9 mouse cellular contexts compared by ENCODE assay signal in the genomic region with DNA sequence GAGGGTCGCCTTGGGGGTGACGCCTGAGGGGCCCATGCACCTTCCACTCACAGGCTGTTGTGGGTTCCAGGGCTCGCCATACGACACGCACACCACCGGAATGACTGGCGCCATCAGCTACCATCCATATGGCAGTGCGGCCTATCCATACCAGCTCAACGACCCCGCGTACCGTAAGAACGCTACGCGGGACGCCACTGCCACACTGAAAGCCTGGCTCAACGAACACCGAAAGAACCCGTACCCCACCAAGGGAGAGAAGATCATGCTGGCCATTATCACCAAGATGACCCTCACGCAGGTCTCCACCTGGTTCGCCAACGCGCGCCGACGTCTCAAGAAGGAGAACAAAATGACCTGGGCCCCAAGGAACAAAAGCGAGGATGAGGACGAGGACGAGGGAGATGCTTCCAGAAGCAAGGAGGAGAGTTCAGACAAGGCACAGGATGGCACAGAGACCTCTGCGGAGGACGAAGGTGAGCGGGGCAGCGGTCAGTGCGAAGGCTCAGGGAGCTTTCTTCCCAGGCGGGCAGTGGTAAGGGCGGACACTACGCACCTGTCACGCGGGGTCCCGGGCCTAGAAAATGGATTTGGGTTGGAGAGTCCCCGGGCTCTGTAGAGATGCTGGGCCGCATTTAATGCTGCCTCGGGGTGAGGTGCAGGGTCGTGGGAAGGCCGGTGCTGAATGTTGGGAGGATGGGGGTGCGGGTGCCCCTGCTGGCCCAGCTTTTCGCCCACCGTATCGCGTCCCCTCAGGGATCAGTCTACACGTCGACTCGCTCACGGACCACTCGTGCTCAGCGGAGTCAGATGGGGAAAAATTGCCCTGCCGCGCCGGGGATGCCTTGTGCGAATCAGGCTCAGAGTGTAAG. TPM values are rescaled to one million over a fixed set of nuclear protein-coding genes. Genes with fewer than 3 reads are reported as not detected.
DNase-seq lines count a peak whose midpoint lies in the region; ATAC-seq and TF ChIP-seq lines count a peak whose summit lies in the region.
"Had no signal": no experiment of that assay in that cellular context is flagged by ENCODE, and none has a peak within 500 bp of the region (broad histone marks: within the 10 kb centered on the region; RNA-seq: fewer than 3 reads in every experiment).

No protein-coding gene starts in this region.

- H3K27ac ChIP-seq in kidney, embryonic 15.5 days: no peak overlapping the region
- no peak overlapping the region for H3K27ac ChIP-seq in bone marrow macrophage, adult 2 months (ENCODE audit: insufficient read depth, low read depth, low read length)
- peak overlapping the region; percentile 98 for H3K27ac ChIP-seq in hindbrain, embryonic 10.5 days
- H3K27ac ChIP-seq in midbrain, postnatal 0 days (ENCODE audit: low read depth, low read length): peak overlapping the region; percentile 85

- WGBS in kidney, embryonic 15.5 days: 1% methylated on average over 60 of the region's 60 CpGs
- WGBS in hindbrain, embryonic 10.5 days: 2% methylated on average over 60 of the region's 60 CpGs
- WGBS in midbrain, postnatal 0 days: 1% methylated on average over 60 of the region's 60 CpGs

- TF ChIP-seq CTCF in bone marrow macrophage, adult 2 months (IDR thresholded peaks at IDR 0.05; ENCODE audit: low read depth, low read length): no peak
- no peak for TF ChIP-seq CTCF in midbrain, postnatal 0 days (IDR thresholded peaks at IDR 0.05)

- ATAC-seq in kidney, embryonic 15.5 days (replicated peaks; ENCODE audit: low FRiP score): no peak
- no peak for ATAC-seq in midbrain, postnatal 0 days (ENCODE audit: low FRiP score)

- TF ChIP-seq POLR2A in bone marrow macrophage, adult 2 months (IDR thresholded peaks at IDR 0.05; ENCODE audit: borderline replicate concordance, low read depth, low read length): no peak

- intact Hi-C loops in gastrocnemius, postnatal 36 days (cut with DNase I): no loop called here

- H3K4me1 ChIP-seq in kidney, embryonic 15.5 days: peaks cover 33% of the 10 kb centered on the region
- H3K4me1 ChIP-seq in bone marrow macrophage, adult 2 months (ENCODE audit: control insufficient read depth, insufficient read depth, low read length): no peaks in the 10 kb centered on the region
- peaks cover 95% of the 10 kb centered on the region for H3K4me1 ChIP-seq in hindbrain, embryonic 10.5 days (replicated peaks)
- no peaks in the 10 kb centered on the region for H3K4me1 ChIP-seq in midbrain, postnatal 0 days (ENCODE audit: insufficient read depth, low read length)

- no peak overlapping the region for H3K9ac ChIP-seq in kidney, embryonic 15.5 days
- H3K9ac ChIP-seq in midbrain, postnatal 0 days (replicated peaks; ENCODE audit: low read length, poor library complexity, severe bottlenecking): peak overlapping the region; percentile 81

- no peaks in the 10 kb centered on the region for H3K36me3 ChIP-seq in kidney, embryonic 15.5 days
- peaks cover 30% of the 10 kb centered on the region for H3K36me3 ChIP-seq in hindbrain, embryonic 10.5 days
- H3K36me3 ChIP-seq in midbrain, postnatal 0 days (ENCODE audit: insufficient read depth, low read length): no peaks in the 10 kb centered on the region

- H3K4me2 ChIP-seq in kidney, embryonic 15.5 days: peak overlapping the region; percentile 36
- peak overlapping the region; percentile 73 for H3K4me2 ChIP-seq in midbrain, postnatal 0 days (ENCODE audit: low read depth, low read length, poor library complexity, severe bottlenecking)

- peak overlapping the region; percentile 55 for H3K4me3 ChIP-seq in kidney, embryonic 15.5 days (replicated peaks)
- H3K4me3 ChIP-seq in bone marrow macrophage, adult 2 months (ENCODE audit: insufficient read depth, low read length): peak overlapping the region; percentile 10; the same call in 1 of the 2 replicates
- peak overlapping the region; percentile 91 for H3K4me3 ChIP-seq in hindbrain, embryonic 10.5 days
- peak overlapping the region; percentile 48 for H3K4me3 ChIP-seq in midbrain, postnatal 0 days (ENCODE audit: low read depth, low read length)

- H3K27me3 ChIP-seq in kidney, embryonic 15.5 days: peaks cover 99% of the 10 kb centered on the region
- H3K27me3 ChIP-seq in hindbrain, embryonic 10.5 days (ENCODE audit: insufficient read depth, poor library complexity, severe bottlenecking): peaks cover 99% of the 10 kb centered on the region
- H3K27me3 ChIP-seq in midbrain, postnatal 0 days (ENCODE audit: insufficient read depth, low read length): peaks cover 5% of the 10 kb centered on the region; the same call in 1 of the 2 replicates

- DNase-seq in kidney, adult 9 months: no peak
- DNase-seq in hindbrain, embryonic 10.5 days (ENCODE audit: low spot score): peak; percentile 56
- DNase-seq in midbrain, postnatal 0 days (ENCODE audit: low spot score): no peak
- DNase-seq in gastrocnemius, postnatal 36 days: no peak
- DNase-seq in cerebellum, postnatal 36 days: no peak
- no peak for DNase-seq in layer of hippocampus, postnatal 25 days (ENCODE audit: extremely low spot score in 1 of 2, low spot score in 1 of 2)
- DNase-seq: layer of hippocampus, adult 9-11 months had no signal

- H3K9me3 ChIP-seq in kidney, embryonic 15.5 days (replicated peaks): no peaks in the 10 kb centered on the region
- H3K9me3 ChIP-seq in hindbrain, embryonic 10.5 days: no peaks in the 10 kb centered on the region
- no peaks in the 10 kb centered on the region for H3K9me3 ChIP-seq in midbrain, postnatal 0 days (ENCODE audit: low read length)

RNA-seq across cellular contexts. Expression of gene Irx2, which starts 2.1 kb away (rescaled TPM):
- polyA plus RNA-seq in kidney, embryonic 15.5 days (2015; fragmentation: Nextera tagmentation; extraction: Ambion mirVana): 7.9 and 8.0 TPM in 2 replicates
- polyA plus RNA-seq in bone marrow macrophage, adult 2 months (2012; ENCODE audit: insufficient read depth, insufficient read length, missing spikeins): not detected in 2 replicates
- 38.1 and 50.5 TPM in 2 replicates for polyA plus RNA-seq in hindbrain, embryonic 10.5 days (2016; fragmentation: Nextera tagmentation; extraction: Ambion mirVana)
- total RNA-seq in midbrain, postnatal 0 days (2014; rRNA removed): 68.5 and 76.4 TPM in 2 replicates
- polyA plus RNA-seq in midbrain, postnatal 0 days (2015; fragmentation: Nextera tagmentation; extraction: Ambion mirVana): 21.2 and 26.5 TPM in 2 replicates
- total RNA-seq in gastrocnemius, postnatal 36 days (2021): not detected
- not detected for total RNA-seq in layer of hippocampus, postnatal 25 days (2021)

Comparison
In these comparisons a context has a peak if more than half of its experiments do, and no peak if none do; other contexts are left out.
1. H3K27ac ChIP-seq: peak in hindbrain, embryonic 10.5 days (single experiment) and midbrain, postnatal 0 days (single experiment); none in kidney, embryonic 15.5 days (single experiment) and bone marrow macrophage, adult 2 months (single experiment).
2. H3K4me3 ChIP-seq: peak in every context shown above with its lines; median percentile 91 in hindbrain, embryonic 10.5 days; 55 in kidney, embryonic 15.5 days; 48 in midbrain, postnatal 0 days; 10 in bone marrow macrophage, adult 2 months.